Mouse (Mus musculus): Measurements from ENCODE around the gene Tcl1.
A peak's percentile ranks its signal among the peaks of the same experiment; 100 is the strongest.
"Not testable (repeated sequence)": the region's sequence is repeated elsewhere in the genome, so short reads cannot be mapped to it uniquely, and the experiment has no call there.

The Tcl1 gene

DNA sequence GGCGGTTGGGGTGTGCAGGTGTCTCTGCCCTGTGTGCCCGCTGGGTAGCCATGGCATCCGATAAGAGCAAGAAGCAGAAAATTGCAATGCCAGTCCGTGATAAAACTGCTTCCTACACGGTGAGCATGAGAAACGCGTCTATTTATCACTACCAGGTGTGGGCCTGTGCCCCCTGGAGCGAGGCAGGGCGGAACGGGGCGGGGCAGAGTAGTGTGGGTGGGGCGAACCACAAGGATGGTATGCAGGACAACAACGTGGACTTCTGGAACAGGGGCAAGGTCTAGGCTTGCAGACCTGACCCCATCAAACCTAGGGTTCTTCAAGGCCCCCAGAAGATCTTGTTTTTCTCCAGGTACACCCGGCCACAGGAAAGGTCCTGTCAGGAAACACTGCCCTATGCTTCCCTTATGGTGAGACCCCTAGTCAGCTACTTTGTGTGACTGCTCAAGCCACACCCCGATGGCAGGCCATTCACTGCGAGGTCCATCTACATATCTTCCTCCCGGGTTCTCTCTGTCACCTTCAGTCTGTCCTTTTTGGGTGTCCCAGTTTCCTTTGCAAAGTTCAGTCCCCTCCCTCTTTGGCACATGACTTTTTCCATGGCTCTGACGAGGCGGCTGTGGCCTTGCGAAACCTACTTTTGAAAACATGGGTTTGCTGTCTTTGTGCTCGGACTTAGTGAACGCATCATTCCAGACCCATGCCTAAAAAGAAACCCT lies at the start of gene Tcl1:
Gene Tcl1, minus strand, starts transcription at position 193 of the 719 bp plus-strand sequence.
- DNase-seq (ENCODE audit: low spot score), result no peak

DNA sequence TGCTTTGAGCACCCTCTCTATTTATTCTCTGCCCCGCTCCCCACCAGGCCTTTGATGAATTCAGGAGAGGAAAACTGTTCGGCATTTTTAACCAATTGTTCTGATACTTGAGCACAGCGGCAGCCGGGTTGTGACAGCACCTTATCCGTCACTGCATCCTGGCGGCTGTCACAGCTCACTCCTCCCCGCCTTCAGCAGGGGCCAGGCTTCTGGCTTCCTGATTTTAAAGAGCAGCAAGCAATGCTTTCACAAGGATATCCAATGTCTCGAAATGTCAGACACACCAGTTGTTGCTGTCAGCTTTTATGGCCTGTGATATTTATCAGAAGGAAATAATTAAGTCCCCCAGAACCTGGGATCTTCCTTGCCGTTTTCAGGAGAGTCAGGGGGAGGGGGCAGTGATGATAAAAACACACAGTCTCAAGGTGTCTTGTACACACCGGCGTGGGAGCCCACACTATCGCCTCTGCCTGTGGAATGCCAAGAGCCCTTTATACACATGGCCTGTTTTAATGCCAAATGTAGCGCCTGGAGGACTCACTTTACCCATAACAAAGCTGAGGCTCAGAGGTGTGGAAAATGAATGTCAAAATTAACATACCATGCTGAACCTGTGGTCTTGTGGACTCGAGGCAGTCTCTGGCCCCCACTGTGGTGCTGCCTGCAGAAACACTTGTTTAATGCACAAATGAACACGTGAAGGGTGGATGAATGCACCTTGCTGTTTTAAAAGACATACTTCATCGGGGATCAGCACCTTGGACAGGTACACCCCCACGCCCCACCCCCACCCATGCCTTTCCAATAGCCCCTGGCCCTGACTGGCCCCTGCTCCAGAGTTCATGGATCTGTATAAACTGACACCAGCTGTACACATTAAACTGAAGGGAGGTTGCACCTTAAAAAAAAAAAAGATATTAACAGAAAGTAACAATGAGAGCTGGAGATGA lies 48.7 kb upstream of the Tcl1 start:
- no peak for DNase-seq (ENCODE audit: low spot score)

DNA sequence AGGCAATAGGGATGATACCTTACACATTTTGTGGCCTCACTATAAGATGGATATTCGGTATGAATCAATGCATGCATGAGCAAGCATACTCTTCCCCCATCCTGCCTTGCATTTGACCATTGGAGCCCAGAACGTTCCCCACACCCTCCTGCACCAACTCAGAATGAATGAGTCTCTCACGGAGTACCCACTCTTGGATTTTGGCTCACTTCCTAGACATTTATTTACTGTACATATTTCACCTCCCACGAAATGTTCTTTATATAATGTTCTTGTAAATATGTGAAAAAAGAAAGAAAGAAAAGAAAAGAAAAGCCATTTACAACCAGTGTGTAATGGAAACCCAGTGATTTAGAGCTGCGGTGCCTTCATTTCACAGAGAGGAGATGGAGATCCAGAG lies 44.5 kb upstream of the Tcl1 start:
- DNase-seq (ENCODE audit: low spot score), result no peak

DNA sequence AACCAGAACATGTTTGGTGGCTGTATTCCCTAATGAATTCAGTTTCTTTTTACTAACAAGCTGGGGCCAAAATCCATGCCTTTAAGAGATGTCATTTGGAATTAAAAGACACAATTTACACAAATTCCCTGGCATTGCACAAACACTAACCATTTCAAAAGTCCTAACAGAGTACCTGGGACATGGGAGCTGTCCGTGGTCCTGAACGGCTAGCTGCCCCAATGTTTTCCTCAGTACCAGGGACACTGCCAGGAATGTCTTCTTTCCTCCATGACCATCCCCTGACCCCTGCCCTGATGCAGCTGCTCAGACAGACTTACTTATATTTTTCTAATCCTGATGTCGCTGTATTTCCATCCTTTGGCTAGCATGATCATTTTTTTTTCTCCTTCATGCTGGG lies 43.5 kb upstream of the Tcl1 start:
- peak; percentile 29 for DNase-seq (ENCODE audit: low spot score)

DNA sequence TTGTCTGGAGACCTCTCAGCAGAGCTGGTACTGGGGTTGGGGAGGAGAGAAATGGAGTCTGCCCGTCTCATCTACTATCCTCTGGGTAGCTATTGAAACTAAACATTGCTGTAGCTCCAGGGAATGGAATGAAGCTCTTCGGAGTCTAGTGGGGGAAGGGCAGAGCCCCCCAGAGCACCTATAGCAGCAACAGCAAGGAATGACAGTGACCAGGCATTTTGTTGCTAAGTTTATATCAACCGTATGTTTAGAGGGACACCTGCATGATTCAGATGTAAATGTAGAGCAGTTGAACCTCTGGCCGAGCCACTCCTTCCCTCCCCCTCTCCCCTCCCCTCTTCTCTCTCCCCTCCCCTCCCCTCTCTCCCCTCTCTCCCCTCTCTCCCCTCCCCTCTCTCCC lies 36.6 kb upstream of the Tcl1 start:
- no peak for DNase-seq (ENCODE audit: low spot score)

DNA sequence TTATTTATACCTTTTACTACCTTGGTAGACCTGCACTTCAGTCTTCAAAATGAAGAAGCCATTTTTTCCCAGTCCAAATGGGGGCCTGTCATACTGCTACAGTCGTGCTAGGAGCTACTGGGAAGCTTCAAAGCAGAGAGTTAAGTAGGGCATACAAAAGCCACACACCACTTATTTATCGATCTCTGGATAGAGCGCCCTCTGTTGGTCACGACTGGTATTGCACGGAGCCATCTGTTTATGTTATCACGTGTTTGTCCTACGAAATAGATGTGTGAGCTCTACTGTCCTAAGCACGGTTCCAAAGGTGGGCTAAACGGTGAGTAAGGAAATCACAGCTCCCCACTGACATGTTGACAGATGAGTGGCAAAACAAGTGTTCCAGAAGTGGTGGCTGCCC lies 36.2 kb upstream of the Tcl1 start:
- DNase-seq (ENCODE audit: low spot score), result no peak

DNA sequence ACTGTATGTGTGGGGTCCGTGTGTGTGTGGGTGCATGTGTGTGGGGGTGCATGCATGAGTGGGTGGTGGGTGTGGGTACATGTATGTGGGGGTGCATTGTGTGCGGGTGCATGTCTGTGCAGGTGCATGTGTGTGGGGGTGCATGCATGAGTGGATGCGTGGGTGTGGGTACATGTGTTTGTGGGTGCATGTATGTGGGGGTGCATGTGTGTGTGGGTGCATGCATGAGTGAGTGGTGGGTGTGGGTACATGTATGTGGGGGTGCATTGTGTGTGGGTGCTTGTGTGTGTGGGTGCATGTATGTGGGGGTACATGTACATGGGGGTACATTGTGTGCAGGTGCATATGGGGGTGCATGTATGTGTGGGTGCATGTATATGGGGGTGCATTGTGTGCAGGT lies 31.2 kb upstream of the Tcl1 start:
- DNase-seq (ENCODE audit: low spot score), result no peak

DNA sequence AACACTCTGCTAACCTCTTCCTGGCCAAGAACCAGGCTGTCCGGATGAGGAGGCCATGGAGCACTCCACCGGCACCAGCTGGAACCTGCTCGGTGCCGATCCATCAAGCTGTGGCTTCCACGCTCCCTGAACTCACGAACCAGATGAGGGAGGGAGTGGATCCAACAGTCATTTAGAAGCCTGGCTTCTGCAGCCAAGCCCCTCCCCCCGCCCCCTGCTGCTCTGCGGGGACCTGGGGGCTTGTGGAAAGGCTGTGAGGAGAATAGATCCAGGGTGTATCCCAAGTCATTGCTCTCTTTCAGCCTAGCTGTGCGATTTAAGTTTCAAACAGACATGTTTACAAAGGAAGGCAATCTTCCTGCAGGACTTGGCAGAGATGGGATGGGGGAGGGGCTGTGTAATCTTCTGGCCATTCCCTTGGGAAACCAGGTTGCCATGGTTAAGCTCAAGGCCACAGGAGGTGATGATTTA lies 26.2 kb upstream of the Tcl1 start:
- DNase-seq (ENCODE audit: low spot score), result peak; percentile 11

DNA sequence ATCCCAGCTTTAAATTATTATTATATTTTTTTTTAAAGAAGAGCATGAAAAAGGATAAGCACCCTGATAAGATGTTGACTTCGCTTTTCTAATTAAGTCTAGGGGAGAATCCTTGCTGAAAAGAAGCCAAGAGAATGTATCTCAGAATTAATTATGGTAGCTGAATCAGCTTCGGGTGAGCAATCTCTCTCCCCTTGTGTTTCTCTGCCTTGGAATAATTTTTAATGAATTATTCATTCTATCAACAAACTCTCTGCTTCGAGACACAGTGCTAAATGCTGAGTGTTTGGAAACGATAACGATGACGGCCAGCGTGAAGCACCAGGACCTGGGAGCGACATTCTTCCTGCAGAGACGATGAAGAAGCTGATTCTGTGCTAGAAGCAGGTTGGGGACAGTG lies 16.5 kb upstream of the Tcl1 start:
- DNase-seq (ENCODE audit: low spot score), result no peak

DNA sequence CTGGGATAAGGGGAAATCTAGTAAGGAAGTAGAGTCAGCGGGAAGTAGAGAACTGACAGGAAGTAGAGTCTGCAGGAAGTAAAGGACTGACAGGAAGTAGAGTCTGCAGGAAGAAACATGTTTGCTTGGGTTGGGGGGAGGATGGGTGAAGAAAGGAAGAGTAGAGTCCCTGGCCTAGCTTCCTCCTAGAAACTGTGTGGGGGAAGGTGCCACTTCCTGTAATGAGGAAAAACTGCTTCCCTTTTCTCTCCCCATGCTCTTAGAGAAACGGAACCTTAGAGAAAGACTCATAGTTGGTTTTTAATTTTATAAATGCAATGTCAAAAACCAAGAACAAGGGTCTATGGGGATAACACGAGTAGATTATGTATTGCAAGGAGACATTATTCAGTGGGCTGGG lies 12.5 kb upstream of the Tcl1 start:
- DNase-seq (ENCODE audit: low spot score), result no peak

DNA sequence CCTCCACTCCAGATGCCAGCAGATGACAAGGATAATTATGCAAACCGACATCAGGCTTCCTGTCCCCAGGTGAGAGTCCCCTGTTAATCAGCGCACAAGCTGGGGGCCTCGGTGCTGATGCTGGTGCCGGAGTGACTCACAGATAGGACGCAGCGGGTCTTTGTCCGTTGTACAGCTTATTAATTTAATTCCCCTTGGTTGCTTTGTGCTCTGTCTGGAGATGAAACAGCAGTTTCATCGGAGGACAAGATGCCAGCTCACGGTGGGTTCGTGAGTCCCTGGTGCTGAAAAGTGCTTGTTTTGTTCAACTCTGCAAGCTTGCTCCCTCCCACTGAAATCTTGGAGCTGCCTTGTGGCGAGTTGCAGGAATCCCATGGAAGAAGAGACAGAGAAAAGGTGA lies 11.8 kb upstream of the Tcl1 start:
- DNase-seq (ENCODE audit: low spot score), result no peak

DNA sequence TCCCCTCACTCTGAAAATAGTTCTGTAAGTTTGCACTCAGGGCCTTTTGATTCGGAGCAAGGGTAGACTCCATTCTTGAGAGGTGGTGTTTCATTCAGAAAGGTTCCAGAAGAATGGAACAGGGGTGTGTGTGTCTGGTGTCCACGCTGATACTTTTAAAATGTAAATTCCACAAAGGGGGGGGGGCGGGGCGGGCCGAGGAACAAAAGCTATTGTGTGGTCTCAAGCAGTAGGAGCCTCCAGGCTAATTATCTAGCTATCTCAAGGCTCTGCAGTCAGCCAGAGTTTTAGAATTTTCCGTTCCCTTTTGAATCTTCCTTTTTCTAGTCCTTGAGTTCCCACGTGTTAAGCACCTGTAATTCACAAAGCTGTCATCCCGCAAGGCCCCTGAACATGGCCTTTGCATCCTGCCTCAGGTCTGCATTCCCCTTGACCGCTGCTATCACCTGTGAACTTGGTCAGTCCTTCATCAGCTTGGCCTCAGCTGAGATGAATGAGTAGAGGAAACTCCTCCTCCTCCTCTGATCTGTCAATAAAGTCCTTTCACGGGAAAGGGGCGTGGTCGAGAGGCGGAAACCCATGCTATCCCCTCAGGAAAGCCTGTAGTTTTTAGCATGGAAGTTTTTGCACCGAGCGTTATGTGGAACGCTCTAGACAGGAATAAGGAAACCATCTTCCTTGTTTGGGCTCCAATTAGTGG lies 2.2 kb upstream of the Tcl1 start:
- no peak for DNase-seq (ENCODE audit: low spot score)

DNA sequence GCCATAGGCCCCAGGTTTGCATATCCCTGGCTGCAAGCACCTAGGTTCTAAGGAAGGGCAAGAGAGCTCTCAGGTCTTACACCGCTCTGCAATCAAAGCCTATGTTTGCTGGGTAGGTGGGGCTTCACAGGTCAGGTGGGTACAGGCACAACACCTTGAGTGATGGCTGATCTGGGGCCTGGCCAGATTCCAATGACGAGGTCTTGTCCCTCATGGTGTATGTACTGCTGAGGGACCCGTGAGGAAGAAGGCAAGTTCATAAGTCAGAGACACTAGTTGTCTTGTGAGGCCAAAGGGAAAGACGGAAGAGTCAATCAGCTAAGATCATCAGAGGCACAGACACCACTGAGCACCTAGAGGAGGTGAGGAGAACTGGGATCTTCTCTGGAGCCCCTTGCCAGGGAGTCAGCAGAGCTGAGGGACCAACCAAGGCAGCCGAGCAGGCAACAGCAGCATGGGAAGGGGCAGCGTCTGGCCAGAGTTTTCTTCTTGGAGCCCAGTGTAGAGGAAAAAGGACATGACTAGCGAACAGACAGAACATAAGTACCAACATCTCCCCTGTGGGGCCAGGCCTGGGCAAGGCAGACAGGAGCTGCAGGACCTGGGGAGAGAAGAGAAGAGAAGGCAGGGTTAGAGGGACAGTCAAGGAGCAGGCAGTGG lies 5.4 kb downstream of the Tcl1 start:
- no peak for DNase-seq (ENCODE audit: low spot score)

DNA sequence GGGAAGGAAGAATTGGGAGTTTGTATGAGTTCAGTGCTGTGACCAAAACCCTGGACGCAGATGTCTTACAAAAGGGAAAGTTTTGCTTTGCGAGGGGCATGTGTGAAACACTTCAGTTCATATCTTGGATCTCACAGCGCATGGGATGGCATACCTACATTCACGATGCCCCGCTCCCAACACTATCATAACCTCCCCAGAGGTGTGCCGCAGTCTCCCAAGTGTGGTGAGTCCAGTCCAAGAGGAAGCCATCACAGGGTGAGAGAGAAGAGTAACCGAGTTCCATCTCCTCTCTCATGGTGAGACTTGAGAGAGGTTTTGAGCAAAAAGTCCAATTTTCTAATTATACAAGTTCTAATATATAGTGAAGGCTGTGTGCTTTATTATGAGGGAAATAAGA lies 13.4 kb downstream of the Tcl1 start:
- no peak for DNase-seq (ENCODE audit: low spot score)

DNA sequence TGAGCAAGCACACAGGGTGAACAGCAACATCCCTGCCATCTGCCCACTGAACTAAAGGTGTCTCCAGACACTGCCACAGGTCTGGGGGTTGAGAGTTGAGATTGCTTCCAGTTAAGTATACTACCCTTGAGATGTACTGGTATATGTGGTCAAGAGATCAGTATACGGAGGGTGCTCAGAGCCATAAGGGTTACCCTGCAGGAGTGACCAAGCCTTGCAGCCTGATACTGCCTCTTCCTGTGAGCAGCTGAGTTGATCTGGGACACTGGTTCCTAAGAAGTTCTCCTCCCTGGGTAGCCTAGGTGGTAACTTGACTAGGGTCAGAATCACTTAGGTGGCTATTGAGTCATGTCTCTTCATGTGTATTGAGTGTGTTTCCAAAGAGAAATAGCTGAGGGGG lies 14.2 kb downstream of the Tcl1 start:
- no peak for DNase-seq (ENCODE audit: low spot score)

DNA sequence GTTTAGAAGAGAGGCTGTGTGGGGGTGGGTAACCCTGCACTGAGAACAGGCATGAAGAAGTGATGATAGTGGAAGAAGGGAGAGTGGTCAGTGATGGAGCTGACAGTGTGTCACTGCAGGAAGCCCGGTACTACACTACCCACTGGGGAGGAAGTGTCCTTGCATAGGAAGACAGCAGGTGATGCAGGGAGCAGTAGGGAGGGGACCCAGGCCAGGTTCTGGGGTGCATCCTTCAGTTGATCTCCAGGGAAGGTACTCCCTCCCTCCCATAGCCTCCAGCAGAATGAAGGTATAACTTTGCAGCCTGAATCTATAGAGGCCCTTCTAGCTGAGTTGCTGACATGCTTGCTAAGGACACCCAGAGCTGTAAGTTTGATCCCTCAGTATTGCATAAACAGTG lies 15.5 kb downstream of the Tcl1 start:
- DNase-seq (ENCODE audit: low spot score), result no peak

DNA sequence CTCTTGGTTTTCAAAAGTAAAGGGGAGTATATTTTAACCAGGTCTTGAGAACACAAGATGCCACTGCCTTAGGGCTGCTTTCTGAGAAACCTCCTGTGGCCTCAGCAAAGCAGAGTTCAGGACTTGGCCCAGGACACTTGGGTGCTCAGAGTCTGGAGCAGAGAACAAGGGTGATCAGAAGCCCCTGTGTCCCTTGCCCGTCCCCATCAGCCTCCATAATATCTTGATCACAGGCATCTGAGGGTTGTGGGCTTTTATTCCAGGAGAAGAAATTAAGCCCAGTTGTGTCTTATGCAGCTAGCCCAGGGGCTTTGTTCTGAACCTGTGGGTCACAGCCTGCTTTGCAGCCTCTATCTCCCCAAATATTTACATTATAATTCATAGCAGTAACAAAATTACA lies 20.9 kb downstream of the Tcl1 start, which contains the start of gene Tcl1b4:
Gene Tcl1b4, plus strand, starts transcription at position 301 of the 400 bp plus-strand sequence.
- DNase-seq (ENCODE audit: low spot score), result not testable (repeated sequence)

DNA sequence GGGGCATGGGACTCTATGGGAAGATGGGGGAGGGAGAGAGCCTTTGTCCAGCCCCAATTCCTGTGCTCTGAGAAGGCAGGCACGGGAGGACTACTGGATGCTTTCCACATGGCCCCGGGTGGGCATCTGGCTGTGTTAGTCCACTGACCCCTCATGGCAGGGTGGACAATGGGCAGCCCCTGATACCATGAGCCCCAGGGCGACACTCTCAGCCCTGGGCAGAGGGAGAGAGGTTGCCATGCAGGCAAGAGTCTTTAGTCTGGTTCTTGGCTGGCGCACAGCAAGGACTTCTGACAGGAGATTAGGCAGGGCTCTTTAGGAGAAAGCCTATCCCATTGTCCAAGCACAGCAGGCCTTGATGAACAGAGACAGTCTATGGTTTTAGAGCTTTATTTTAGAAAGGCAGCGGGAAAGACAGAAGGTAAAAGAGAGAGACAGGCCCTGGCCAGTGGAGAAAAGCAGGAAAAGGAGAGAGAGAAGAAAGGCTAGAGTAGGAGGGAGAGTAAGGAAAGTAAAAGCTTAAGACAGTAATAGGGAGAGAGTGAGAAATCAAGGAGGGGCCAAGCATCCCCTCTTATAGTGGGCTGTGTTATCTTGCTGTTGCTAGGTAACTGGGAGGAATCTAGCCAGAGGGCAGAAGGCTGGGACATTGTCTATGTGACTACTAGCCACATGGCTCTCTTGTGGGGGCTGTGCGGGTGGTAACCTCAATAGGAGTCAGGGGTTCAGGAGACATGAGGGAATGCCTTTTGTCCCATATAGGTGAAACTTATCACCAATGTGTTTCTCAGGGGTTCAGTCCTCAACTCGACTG lies 22.7 kb downstream of the Tcl1 start:
- DNase-seq (ENCODE audit: low spot score), result not testable (repeated sequence)

DNA sequence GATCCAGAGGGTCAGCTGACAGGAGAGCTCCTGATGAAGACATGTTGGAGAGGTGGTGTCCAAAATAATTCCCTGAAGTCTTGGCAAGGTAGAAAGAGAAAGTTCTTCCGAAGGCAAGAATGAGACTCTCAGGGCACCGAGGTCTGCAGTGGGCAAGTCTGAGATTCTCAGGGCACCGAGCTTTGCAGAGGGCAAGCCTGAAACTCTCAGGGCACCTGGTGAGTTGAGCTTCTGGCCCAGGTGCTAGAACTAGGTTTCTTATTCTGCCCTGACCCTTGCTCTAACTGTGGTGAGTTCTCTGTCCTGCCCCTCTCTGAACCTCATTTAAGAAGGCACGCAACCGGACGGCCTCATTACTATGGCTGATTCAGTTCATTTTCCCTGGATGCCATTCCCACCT lies 31.9 kb downstream of the Tcl1 start, which contains the start of gene Tcl1b3:
Gene Tcl1b3, plus strand, starts transcription at position 301 of the 400 bp plus-strand sequence.
- DNase-seq (ENCODE audit: low spot score), result not testable (repeated sequence)

DNA sequence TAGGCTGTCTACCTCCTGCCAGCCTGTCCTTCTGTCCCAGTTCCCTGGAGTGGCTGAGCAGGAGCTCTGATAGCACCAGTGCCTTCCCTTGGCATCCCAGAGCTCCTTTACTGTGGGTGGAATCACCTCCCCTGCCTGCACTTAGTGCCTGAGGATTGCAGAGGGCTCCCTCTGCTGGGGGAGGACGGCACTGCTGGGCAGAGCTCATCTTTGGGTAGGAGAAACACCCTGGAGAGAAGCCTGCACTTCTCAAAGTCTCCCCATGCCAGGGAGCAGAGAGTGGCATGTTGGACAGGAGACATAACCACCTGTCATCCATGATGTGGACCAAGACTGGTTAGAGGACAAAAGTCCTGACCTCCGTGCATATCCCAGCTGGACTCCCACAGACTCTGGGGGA lies 33.6 kb downstream of the Tcl1 start:
- peak; percentile 4 for DNase-seq (ENCODE audit: low spot score)
